Mouse (Mus musculus): ENCODE measurements at regions not wholly inside any gene's neighbourhood (a gene's known extent, or its start where the extent isn't known, plus 50 kb on each side); places are given as distances from the start of the nearest gene placed in this dataset.

GRCm38 (mm10) chr6:37714223-37714928, 156.2 kb upstream of the Trim24 start:
- TF ChIP-seq CTCF (IDR thresholded peaks at IDR 0.05; ENCODE audit: low read depth, low read length): no peak
- no peak for TF ChIP-seq GATA1 (IDR thresholded peaks at IDR 0.05; ENCODE audit: borderline replicate concordance, low read length)
- no peak for TF ChIP-seq TAL1 (conservative IDR thresholded peaks at IDR 0.05; ENCODE audit: low read depth, low read length)
